Mouse (Mus musculus): ENCODE results near the gene Scgb1b2.

The Scgb1b2 gene

DNA sequence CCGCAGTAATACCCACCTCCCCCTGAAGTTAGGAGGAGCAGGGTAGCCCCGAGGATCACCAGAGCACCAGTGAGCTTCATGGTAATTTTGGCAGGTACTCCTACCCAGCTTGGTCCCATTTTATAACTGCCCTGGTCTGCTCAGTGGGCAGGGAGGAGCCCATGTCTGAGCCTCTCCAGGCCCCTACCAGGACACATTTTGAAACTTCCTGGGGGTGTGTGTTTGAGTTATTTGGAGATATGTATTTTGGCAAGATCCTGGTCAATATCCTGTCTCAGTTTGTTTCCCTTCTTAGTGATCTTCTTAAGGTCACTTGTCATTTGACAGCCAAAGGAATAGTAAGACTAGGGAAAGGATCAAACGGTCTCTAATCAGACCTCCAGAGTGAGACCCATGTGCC, at the start of gene Scgb1b2:
Gene Scgb1b2 (minus strand): TSS at position 101 of the 400 bp plus-strand sequence.
- no peak for DNase-seq (ENCODE audit: low spot score in 2 of 2)

DNA sequence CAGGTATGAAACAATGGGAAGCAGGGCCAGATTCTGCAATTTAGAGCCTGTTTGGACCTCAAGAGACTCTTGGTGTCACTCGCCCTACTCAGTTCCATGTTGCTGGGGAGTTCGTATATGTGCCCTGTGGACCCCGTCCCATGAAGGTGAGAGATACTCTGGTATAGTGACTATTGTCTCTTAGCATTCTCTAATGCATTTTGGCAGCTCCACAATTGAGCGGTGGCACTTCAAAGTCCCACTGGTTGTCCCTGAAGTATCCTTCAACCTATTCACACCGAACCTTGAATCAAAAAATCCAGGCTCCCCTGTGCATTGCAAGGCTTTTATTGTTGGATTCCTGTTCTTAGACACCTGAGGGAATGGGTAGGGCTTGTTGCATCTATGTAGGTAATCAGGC, 1.4 kb downstream of the Scgb1b2 start, which contains the start of gene Scgb2b2:
Gene Scgb2b2 (plus strand): TSS at position 301 of the 400 bp plus-strand sequence.
- DNase-seq (ENCODE audit: low spot score in 2 of 2) = no peak

All from frontal cortex, postnatal 36 days (tissue).